Mouse (Mus musculus) kidney, postnatal 0 days (tissue): Measurements from ENCODE around the gene Ubb. TPM values are rescaled to one million over a fixed set of nuclear protein-coding genes. Genes with fewer than 3 reads are reported as not detected.
"Not testable (repeated sequence)": the region's sequence is repeated elsewhere in the genome, so short reads cannot be mapped to it uniquely, and the experiment has no call there.

ENCODE experiments used
- ATAC-seq: fragments of 200-750 bp; cut with Nextera tagmentation; replicated peaks from 2 replicates; pipeline ENCODE4 v1.8.0; 2017; ENCODE audit warnings: low read depth, moderate number of reproducible peaks, moderate TSS enrichment, moderate library complexity; ENCODE audit not compliant: low FRiP score
- DNase-seq: peaks from one replicate; pipeline ENCODE4 v3.0.0-alpha.2; 2016; ENCODE audit warnings: low spot score
- H3K27ac ChIP-seq: fragments of 300-500 bp; sonication (generic); 2 replicates; pipeline ENCODE4 v1.5.1; 2014; ENCODE audit warnings: mild to moderate bottlenecking
- H3K27me3 ChIP-seq: fragments of 300-500 bp; sonication (generic); 2 replicates; pipeline ENCODE4 v1.6.1; 2014; ENCODE audit warnings: low read length, mixed read lengths; ENCODE audit not compliant: insufficient read depth
- H3K36me3 ChIP-seq: fragments of 300-500 bp; sonication (generic); 2 replicates; pipeline ENCODE4 v1.6.1; 2014; ENCODE audit warnings: low read length, mixed read lengths; ENCODE audit not compliant: insufficient read depth
- H3K4me1 ChIP-seq: fragments of 300-500 bp; sonication (generic); replicated peaks from 2 replicates; pipeline ENCODE4 v1.6.1; 2014; ENCODE audit warnings: antibody characterized with exemption, low read length, mixed read lengths; ENCODE audit not compliant: insufficient read depth
- H3K4me2 ChIP-seq: fragments of 300-500 bp; sonication (generic); 2 replicates; pipeline ENCODE4 v1.6.1; 2014; ENCODE audit warnings: mild to moderate bottlenecking, low read length, moderate library complexity, mixed read lengths
- H3K4me3 ChIP-seq: fragments of 300-500 bp; sonication (generic); replicated peaks from 2 replicates; pipeline ENCODE4 v1.5.1; 2014; ENCODE audit warnings: low read depth, low read length
- H3K9ac ChIP-seq: fragments of 300-500 bp; sonication (generic); 2 replicates; pipeline ENCODE4 v1.6.1; 2014; ENCODE audit warnings: low read depth, low read length
- H3K9me3 ChIP-seq: fragments of 300-500 bp; sonication (generic); replicated peaks from 2 replicates; pipeline ENCODE4 v1.6.1; 2016; ENCODE audit warnings: low read length, inconsistent platforms, mixed read lengths
- CTCF ChIP-seq: IDR thresholded peaks from 2 replicates; pipeline ENCODE4 v1.5.1; 2016; ENCODE audit warnings: antibody characterized with exemption, low read depth, mild to moderate bottlenecking, moderate library complexity
- WGBS: fragments of 180-500 bp; shearing (Covaris S2); extraction: QIAGEN DNeasy Blood & Tissue Kit; methylation state at CpG from one replicate; pipeline ENCODE4 v1.1.7; 2014; 5-methylcytosine and 5-hydroxymethylcytosine counted together
- polyA plus RNA-seq: library from polyadenylated mRNA; unstranded; fragments of >200 nt; fragmentation: Nextera tagmentation; extraction: Ambion mirVana; gene quantifications from 2 replicates; pipeline ENCODE4 v1.2.1, GENCODE M21; 2015

Gene Ubb
- 2,759 and 3,018 TPM in 2 replicates for polyA plus RNA-seq

DNA sequence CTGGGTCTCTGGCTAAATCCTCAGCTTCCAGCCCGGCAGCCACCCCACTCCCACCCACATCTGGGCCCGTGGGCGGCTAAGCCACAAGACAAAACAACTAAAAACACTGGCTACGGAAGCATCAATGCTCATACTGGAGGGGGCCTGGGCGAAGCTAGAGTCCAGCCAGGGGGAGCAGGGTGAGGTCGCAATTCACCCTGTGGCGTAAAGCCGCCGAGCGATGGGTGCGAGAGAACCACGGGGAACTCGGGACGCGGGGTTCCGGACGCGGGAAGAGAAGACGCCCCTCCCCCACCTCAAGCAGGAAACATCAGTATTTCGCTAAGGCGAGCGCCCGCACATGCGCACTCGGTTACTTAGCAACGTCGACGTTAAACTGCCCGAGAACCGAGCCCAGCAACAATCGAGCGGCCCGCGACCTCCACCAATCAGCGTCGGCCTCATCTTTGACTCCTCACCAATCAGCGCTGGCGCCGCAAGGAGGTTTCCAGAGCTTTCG is at the start of gene Ubb:
Ubb (plus strand) TSS at position 445 of the 499 bp plus-strand sequence.
- ATAC-seq (peak; percentile 94), DNase-seq (peak; percentile 100)
- H3K4me2 ChIP-seq = peak within 1 kb of the TSS; percentile 95
- peaks cover 24% of the 10 kb centered on the region for H3K4me1 ChIP-seq
- H3K4me3 ChIP-seq = peak within 1 kb of the TSS; percentile 41
- H3K9me3 ChIP-seq = no peaks in the 10 kb centered on the region
- under 1% methylated on average over 40 of the region's 40 CpGs for WGBS
- peak within 1 kb of the TSS; percentile 95 for H3K9ac ChIP-seq
- peaks cover 9% of the 10 kb centered on the region; the same call in 1 of the 2 replicates for H3K36me3 ChIP-seq
- no peak; the same call in 1 of the 2 replicates for TF ChIP-seq CTCF
- no peaks in the 10 kb centered on the region for H3K27me3 ChIP-seq
- peak within 1 kb of the TSS; percentile 99 for H3K27ac ChIP-seq

- no peak for ATAC-seq
- Histone ChIP-seq H3K27me3 (no peaks in the 10 kb centered on the region), H3K4me2 (no peak overlapping the region), H3K36me3 (no peaks in the 10 kb centered on the region), H3K27ac (no peak overlapping the region), H3K4me3 (no peak overlapping the region), H3K4me1 (no peaks in the 10 kb centered on the region), H3K9me3 (no peaks in the 10 kb centered on the region), H3K9ac (no peak overlapping the region)
- TF ChIP-seq CTCF = no peak
- WGBS = 81% methylated on average over 4 of the region's 4 CpGs
- DNase-seq = no peak
Measured at GRCm38 (mm10) chr11:62507683-62508082, 43.3 kb upstream of the Ubb start.

DNA sequence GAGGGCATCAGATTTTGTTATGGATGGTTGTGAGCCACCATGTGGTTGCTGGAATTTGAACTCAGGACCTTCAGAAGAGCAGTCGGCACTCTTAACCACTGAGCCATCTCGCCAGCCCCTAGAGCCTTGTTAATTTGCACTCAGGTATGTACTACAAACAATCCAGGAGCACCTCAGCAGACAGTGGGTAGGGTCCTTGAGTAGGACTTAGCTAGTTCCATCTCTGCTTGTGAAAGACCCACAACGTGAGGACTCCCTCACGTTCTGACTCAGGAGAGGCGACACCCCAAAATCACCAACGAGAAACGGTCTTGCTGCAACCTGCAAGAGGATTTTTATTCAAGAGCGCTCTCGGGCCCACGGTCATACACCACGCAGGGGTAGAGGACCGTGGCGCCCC is 42.6 kb upstream of the Ubb start:
- WGBS = 95% methylated on average over 12 of the region's 13 CpGs
- H3K27ac ChIP-seq, H3K9ac ChIP-seq, DNase-seq, H3K36me3 ChIP-seq, H3K4me2 ChIP-seq, ATAC-seq, H3K9me3 ChIP-seq, H3K27me3 ChIP-seq, H3K4me1 ChIP-seq, H3K4me3 ChIP-seq: not testable (repeated sequence)

DNA sequence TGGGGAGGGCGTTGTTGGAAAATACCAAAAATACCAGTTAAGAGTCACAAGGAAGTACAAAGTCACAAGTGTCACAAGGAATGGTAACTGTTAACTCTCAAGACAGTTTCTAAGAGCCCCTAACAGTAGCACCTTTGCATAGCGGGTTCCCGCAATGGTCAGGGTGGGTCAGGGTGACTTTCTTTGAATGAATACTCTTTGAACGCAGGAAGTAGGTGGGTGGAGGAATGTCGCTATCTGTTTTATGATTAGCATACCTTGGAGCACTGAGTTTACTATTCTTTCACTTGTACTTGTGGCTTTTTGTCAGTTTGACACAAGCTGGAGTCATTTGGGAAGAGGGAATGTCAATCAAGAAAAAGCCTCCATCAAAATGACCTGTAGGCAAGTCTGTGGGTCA is 42.2 kb upstream of the Ubb start:
- ATAC-seq, H3K4me1 ChIP-seq, H3K27me3 ChIP-seq, H3K4me3 ChIP-seq, H3K4me2 ChIP-seq, DNase-seq, H3K36me3 ChIP-seq, H3K27ac ChIP-seq, H3K9ac ChIP-seq, H3K9me3 ChIP-seq: not testable (repeated sequence)
- 92% methylated on average over 5 of the region's 5 CpGs for WGBS

GRCm38 (mm10) chr11:62509571-62509970 is 41.4 kb upstream of the Ubb start:
- H3K4me1 ChIP-seq = no peaks in the 10 kb centered on the region
- TF ChIP-seq CTCF = no peak
- H3K9me3 ChIP-seq = no peaks in the 10 kb centered on the region
- H3K4me2 ChIP-seq = no peak overlapping the region
- H3K4me3 ChIP-seq = no peak overlapping the region
- H3K36me3 ChIP-seq = no peaks in the 10 kb centered on the region
- 47% methylated on average over 3 of the region's 3 CpGs for WGBS
- H3K27me3 ChIP-seq = no peaks in the 10 kb centered on the region
- no peak overlapping the region for H3K9ac ChIP-seq
- H3K27ac ChIP-seq = no peak overlapping the region
- DNase-seq = no peak
- ATAC-seq = no peak

- H3K27ac ChIP-seq = no peak overlapping the region
- H3K4me3 ChIP-seq = no peak overlapping the region
- 85% methylated on average over 5 of the region's 5 CpGs for WGBS
- no peak overlapping the region for H3K9ac ChIP-seq
- TF ChIP-seq CTCF = no peak
- DNase-seq (no peak), ATAC-seq (no peak)
- H3K4me1 ChIP-seq = no peaks in the 10 kb centered on the region
- no peaks in the 10 kb centered on the region for H3K9me3 ChIP-seq
- H3K36me3 ChIP-seq = no peaks in the 10 kb centered on the region
- no peak overlapping the region for H3K4me2 ChIP-seq
- H3K27me3 ChIP-seq = no peaks in the 10 kb centered on the region
Measured at GRCm38 (mm10) chr11:62510956-62511355, 40.0 kb upstream of the Ubb start.
